Mouse (Mus musculus) lung, postnatal 0 days (tissue): ENCODE data around the gene Wbp11.

ENCODE experiments used
- CTCF ChIP-seq: IDR thresholded peaks from 2 replicates; pipeline ENCODE4 v1.5.1; 2016; ENCODE audit warnings: antibody characterized with exemption, mild to moderate bottlenecking
- EP300 ChIP-seq: IDR thresholded peaks from 2 replicates; pipeline ENCODE4 v1.6.1; 2016; ENCODE audit warnings: antibody characterized with exemption, mild to moderate bottlenecking, control low read depth

- peak; percentile 65 for TF ChIP-seq CTCF
- peak; percentile 77; the same call in 1 of the 2 replicates for TF ChIP-seq EP300
Observed at GRCm38 (mm10) chr6:136827881-136828561, at the start of gene Wbp11.
